Mouse (Mus musculus) adrenal gland, postnatal 25 days (tissue): ENCODE results near the gene Magea8. TPM values are rescaled to one million over a fixed set of nuclear protein-coding genes. Genes with fewer than 3 reads are reported as not detected.
"Not testable (repeated sequence)": the region's sequence is repeated elsewhere in the genome, so short reads cannot be mapped to it uniquely, and the experiment has no call there.

Source experiments
- DNase-seq: peaks from one replicate; pipeline ENCODE4 v3.0.0; 2021; ENCODE audit warnings: mixed read lengths
- long read RNA-seq: library from polyadenylated mRNA; stranded (forward); transcript quantifications from one replicate; pipeline ENCODE4 v2.0.0, GENCODE M21; 2021
- total RNA-seq: library from RNA; stranded (reverse); gene quantifications from 2 replicates; pipeline ENCODE4 v1.2.3, GENCODE M21; 2021

Magea8 gene
- total RNA-seq, result not detected in 2 replicates
- long read RNA-seq, result 0 reads

- not testable (repeated sequence) for DNase-seq
These were observed at the start of gene Magea8 for GRCm38 (mm10) chrX:154995750-154996149. Magea8 (minus strand) TSS chrX:154995850.

- not testable (repeated sequence) for DNase-seq
These were observed 46.2 kb downstream of the Magea8 start, which contains the start of gene Magea3 for GRCm38 (mm10) chrX:154949405-154949804. Magea3 (minus strand) TSS chrX:154949505.

- not testable (repeated sequence) for DNase-seq
These were observed 59.8 kb downstream of the Magea8 start, which contains the start of gene Magea6 for GRCm38 (mm10) chrX:154935887-154936286. Magea6 (minus strand) TSS chrX:154935987.

Other genes starting within 250 kb of the Magea8 start
- not detected in 2 replicates for gene Cldn34b1, start 105.6 kb downstream of the Magea8 start, total RNA-seq
- gene Magea6, start 59.9 kb downstream of the Magea8 start, total RNA-seq, result not detected in 2 replicates
- not detected in 2 replicates for gene Magea3, start 46.3 kb downstream of the Magea8 start, total RNA-seq
- gene Magea5, start 67.3 kb upstream of the Magea8 start, total RNA-seq, result not detected in 2 replicates
- not detected in 2 replicates for gene Magea1, start 93.9 kb upstream of the Magea8 start, total RNA-seq
- gene Magea2, start 97.8 kb upstream of the Magea8 start, total RNA-seq, result not detected in 2 replicates
- gene Cldn34b2, start 132.6 kb upstream of the Magea8 start, total RNA-seq, result not detected in 2 replicates
- gene Sat1, start 220.6 kb upstream of the Magea8 start, total RNA-seq, result 169 and 174 TPM in 2 replicates